Mouse (Mus musculus) ES-Bruce4 (cell line): ENCODE measurements around the gene Dennd2a. TPM values are rescaled to one million over a fixed set of nuclear protein-coding genes. Genes with fewer than 3 reads are reported as not detected.

Experiments
- H3K27ac ChIP-seq: 2 replicates; pipeline ENCODE4 v1.5.1; 2012; ENCODE audit warnings: low read length, inconsistent platforms; ENCODE audit not compliant: insufficient read depth
- H3K27me3 ChIP-seq: 2 replicates; pipeline ENCODE4 v1.6.1; 2012; ENCODE audit warnings: mild to moderate bottlenecking, low read length, inconsistent platforms; ENCODE audit not compliant: control insufficient read depth, poor library complexity, insufficient read depth, severe bottlenecking
- H3K36me3 ChIP-seq: 2 replicates; pipeline ENCODE4 v1.6.1; 2012; ENCODE audit warnings: inconsistent platforms, mild to moderate bottlenecking, low read length, moderate library complexity; ENCODE audit not compliant: control insufficient read depth, poor library complexity, insufficient read depth, severe bottlenecking
- H3K4me1 ChIP-seq: one replicate; pipeline ENCODE4 v1.8.1; 2011; ENCODE audit warnings: low read length; ENCODE audit not compliant: control insufficient read depth, insufficient read depth
- H3K4me3 ChIP-seq: 2 replicates; pipeline ENCODE4 v1.5.1; 2011; ENCODE audit warnings: low read depth, mild to moderate bottlenecking, low read length
- H3K9ac ChIP-seq: 2 replicates; pipeline ENCODE4 v1.6.1; 2012; ENCODE audit warnings: low read depth, mild to moderate bottlenecking, inconsistent platforms; ENCODE audit not compliant: poor library complexity, severe bottlenecking
- H3K9me3 ChIP-seq: replicated peaks from 2 replicates; pipeline ENCODE4 v1.6.1; 2012; ENCODE audit warnings: mild to moderate bottlenecking, low read length, inconsistent platforms; ENCODE audit not compliant: control insufficient read depth, poor library complexity, insufficient read depth, severe bottlenecking
- CTCF ChIP-seq: IDR thresholded peaks from one replicate; pipeline ENCODE4 v1.8.1; 2011; ENCODE audit warnings: low read depth, low read length
- EP300 ChIP-seq: IDR thresholded peaks from 2 replicates; pipeline ENCODE4 v1.6.1; 2011; ENCODE audit warnings: low read depth, low read length; ENCODE audit not compliant: insufficient read depth
- POLR2A ChIP-seq: IDR thresholded peaks from one replicate; pipeline ENCODE4 v1.8.1; 2011; ENCODE audit warnings: low read length; ENCODE audit not compliant: insufficient read depth
- polyA plus RNA-seq: library from polyadenylated mRNA; stranded (reverse); fragments of >200 nt; gene quantifications from 2 replicates; pipeline ENCODE4 v1.2.4, GENCODE M21; 2011; ENCODE audit warnings: low read depth; ENCODE audit not compliant: missing spikeins, insufficient read depth, insufficient read length

The Dennd2a gene
- polyA plus RNA-seq, 1 experiment = 29.8 TPM

GRCm38 (mm10) chr6:39554888-39555647 is 2.6 kb downstream of the Dennd2a start:
- H3K27ac ChIP-seq = no peak overlapping the region
- H3K9ac ChIP-seq = no peak overlapping the region
- H3K4me3 ChIP-seq = no peak overlapping the region

GRCm38 (mm10) chr6:39551981-39552636 is 5.6 kb downstream of the Dennd2a start:
- no peaks in the 10 kb centered on the region for H3K27me3 ChIP-seq
- no peak overlapping the region for H3K4me3 ChIP-seq
- no peak overlapping the region for H3K27ac ChIP-seq
- TF ChIP-seq EP300 = 0 out of 2 replicates have a peak, but pooled peaks have one; percentile 7
- no peak for TF ChIP-seq POLR2A
- no peak overlapping the region for H3K9ac ChIP-seq
- H3K4me1 ChIP-seq = peaks cover 8% of the 10 kb centered on the region
- no peaks in the 10 kb centered on the region for H3K36me3 ChIP-seq
- H3K9me3 ChIP-seq = no peaks in the 10 kb centered on the region

More at GRCm38 (mm10) chr6:39554888-39555647, 2.6 kb downstream of the Dennd2a start:
- H3K4me1 ChIP-seq = peaks cover 8% of the 10 kb centered on the region
- no peaks in the 10 kb centered on the region for H3K27me3 ChIP-seq
- H3K9me3 ChIP-seq = no peaks in the 10 kb centered on the region
- no peaks in the 10 kb centered on the region for H3K36me3 ChIP-seq
- TF ChIP-seq EP300 (no peak), CTCF (no peak), POLR2A (no peak)

GRCm38 (mm10) chr6:39548030-39548429 is 9.6 kb downstream of the Dennd2a start:
- Histone ChIP-seq H3K27ac (no peak overlapping the region), H3K4me3 (no peak overlapping the region), H3K4me1 (peaks cover 6% of the 10 kb centered on the region), H3K9ac (no peak overlapping the region), H3K27me3 (no peaks in the 10 kb centered on the region), H3K9me3 (no peaks in the 10 kb centered on the region), H3K36me3 (no peaks in the 10 kb centered on the region)
- TF ChIP-seq EP300 (no peak), POLR2A (no peak), CTCF (no peak)

GRCm38 (mm10) chr6:39545474-39545873 is 12.2 kb downstream of the Dennd2a start:
- H3K27ac ChIP-seq = no peak overlapping the region
- peaks cover 12% of the 10 kb centered on the region for H3K4me1 ChIP-seq
- H3K9ac ChIP-seq = no peak overlapping the region
- no peaks in the 10 kb centered on the region for H3K36me3 ChIP-seq
- H3K27me3 ChIP-seq = no peaks in the 10 kb centered on the region
- no peaks in the 10 kb centered on the region for H3K9me3 ChIP-seq
- no peak overlapping the region for H3K4me3 ChIP-seq
- TF ChIP-seq CTCF (no peak), EP300 (no peak), POLR2A (no peak)

- peak overlapping the region; percentile 24 for H3K27ac ChIP-seq
- no peaks in the 10 kb centered on the region for H3K9me3 ChIP-seq
- H3K4me3 ChIP-seq = no peak overlapping the region
Observed at GRCm38 (mm10) chr6:39543769-39544420, 13.8 kb downstream of the Dennd2a start.

More at GRCm38 (mm10) chr6:39543769-39544420, 13.8 kb downstream of the Dennd2a start:
- Histone ChIP-seq H3K36me3 (no peaks in the 10 kb centered on the region), H3K4me1 (peaks cover 15% of the 10 kb centered on the region), H3K27me3 (no peaks in the 10 kb centered on the region), H3K9ac (0 out of 2 replicates have a peak overlapping the region, but pooled peaks have one; percentile 6)
- TF ChIP-seq EP300 (no peak), POLR2A (no peak), CTCF (no peak)
